Mouse (Mus musculus) cerebellum, postnatal 36 days (tissue): ENCODE measurements around the gene Pcsk6.
"Not testable (repeated sequence)": the region's sequence is repeated elsewhere in the genome, so short reads cannot be mapped to it uniquely, and the experiment has no call there.

Source experiments
- DNase-seq, 2 experiments: peaks; one replicate each; pipeline ENCODE4 v3.0.0; 2021 to 2022; ENCODE audit warnings: mixed read lengths in 2 of 2

Pcsk6 gene

GRCm38 (mm10) chr7:65861591-65862472 lies at the start of gene Pcsk6:
Gene Pcsk6 (plus strand): TSS chr7:65861734.
- no peak for DNase-seq

DNA sequence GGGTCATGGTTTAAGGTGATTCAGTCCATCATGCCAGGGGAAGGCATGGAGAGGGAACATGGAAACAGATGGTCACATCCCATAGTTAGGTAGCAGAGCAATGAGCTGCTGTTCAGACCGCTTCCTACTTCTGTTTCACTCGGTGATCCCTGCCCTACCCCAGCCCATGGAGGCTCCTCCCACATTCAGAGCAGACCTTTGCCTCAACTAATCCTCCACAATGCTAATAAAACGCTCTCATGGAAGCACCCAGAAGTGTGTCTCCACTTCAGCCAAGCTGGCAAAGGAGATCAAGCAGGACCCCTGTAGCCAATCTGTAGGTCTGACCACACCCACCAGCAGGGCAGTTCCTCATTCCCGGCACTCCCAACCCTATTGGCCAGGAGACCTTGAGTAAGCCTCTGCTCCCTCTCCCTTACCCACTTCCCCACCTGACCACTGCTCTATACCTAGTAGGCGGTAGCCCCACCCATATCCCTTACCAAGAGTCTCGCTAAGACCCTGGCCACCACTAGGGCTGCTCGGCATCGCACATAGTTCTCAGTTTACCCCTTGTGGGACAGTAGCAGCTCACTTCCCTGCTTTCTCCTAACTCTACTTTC lies 47.8 kb upstream of the Pcsk6 start:
- no peak for DNase-seq

DNA sequence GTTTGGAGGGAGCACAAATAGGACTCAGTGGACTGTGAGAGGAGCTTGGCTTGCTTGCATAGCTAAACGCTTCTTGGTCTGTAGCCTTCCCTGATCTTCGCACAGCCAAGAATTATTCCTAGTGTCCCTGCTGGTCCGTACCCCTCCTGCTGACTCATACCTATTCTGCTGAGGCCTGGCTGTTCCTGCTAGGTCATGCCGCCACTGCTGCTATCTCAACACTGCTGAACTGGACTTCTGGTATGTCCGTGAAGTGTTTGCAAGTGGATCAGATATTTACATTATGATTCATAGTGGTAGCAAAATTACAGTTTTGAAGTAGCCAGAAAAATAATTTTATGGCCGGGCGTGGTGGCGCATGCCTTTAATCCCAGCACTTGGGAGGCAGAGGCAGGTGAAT lies 44.0 kb upstream of the Pcsk6 start:
- no peak for DNase-seq

- no peak for DNase-seq
Measured at GRCm38 (mm10) chr7:65820391-65820790, 41.1 kb upstream of the Pcsk6 start.

- not testable (repeated sequence) for DNase-seq
Measured at GRCm38 (mm10) chr7:65821901-65822300, 39.6 kb upstream of the Pcsk6 start.

- no peak for DNase-seq
Measured at GRCm38 (mm10) chr7:65822506-65823119, 38.9 kb upstream of the Pcsk6 start.

DNA sequence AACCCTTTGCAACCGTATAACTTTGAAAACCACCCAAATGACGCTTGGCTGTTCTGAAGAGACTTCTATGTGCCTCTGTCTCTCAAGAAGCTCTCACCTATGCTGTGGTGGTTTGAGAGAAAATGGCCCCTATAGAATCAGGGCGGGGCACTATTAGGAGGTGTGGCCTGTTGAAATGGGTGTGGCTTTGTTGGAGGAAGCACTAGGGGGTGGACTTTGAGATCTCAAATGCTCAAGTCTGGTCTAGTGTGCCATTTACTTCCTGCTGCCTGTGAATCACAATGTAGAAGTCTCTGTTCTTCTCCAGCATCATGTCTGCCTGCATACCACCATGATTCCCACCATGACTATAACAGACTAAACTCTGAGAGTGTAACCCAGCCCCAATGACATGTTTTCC lies 21.8 kb upstream of the Pcsk6 start:
- DNase-seq = no peak

GRCm38 (mm10) chr7:65843210-65843609 lies 18.3 kb upstream of the Pcsk6 start:
- DNase-seq = no peak

DNA sequence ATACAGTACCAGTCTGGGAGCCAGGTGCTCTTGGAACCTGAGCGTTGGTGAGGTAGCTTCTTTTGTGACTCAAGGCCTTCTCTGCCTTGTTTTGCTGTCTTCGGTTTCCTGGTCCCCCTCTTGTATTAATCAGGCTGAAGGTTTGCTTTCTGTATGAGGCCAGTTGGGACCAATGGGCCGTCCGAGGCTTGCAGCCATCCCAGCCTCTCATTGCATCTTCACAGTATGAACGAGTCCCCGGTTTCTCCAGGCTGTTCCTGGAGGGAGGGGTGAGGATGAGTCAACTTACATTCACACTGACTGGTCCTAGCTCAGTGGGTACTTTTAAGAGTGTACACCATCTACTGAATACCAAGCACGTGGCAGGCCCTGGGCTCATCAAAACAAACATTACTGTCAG lies 553 bp upstream of the Pcsk6 start:
- no peak for DNase-seq

DNA sequence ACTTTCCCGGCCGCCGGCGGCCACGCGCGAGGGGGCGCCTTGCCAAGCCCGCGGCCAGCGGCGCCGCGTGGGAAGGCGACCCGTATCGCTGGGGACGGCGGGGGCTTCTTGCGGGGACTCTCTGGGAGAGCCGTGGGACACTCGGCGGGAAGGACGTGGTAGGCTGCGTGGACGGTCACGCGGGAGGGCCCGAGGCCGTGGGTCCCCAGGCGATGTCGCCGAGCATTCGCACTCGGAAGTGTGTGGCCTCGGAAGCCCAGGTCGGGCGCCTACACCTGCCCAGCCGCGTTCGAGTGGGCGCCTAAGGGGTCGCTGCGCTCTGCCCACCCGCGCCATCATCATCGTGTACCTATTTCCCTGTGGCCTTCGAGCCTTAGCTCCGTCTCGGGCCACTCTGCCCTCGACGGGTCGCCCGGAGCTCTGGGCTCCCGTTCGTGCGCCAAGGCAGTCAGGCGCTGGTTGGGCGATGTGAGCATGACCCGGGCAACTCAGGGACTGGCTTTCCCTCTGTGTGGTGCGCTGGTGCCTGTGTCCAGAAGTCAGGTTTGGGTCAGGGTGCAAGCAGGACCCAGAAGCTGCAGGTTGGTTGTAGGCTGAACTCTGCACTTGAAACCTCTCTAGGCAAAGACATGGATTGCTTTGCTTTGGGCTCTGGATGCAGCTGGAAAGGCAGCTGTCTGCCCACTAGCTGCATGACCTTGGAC lies 1.1 kb downstream of the Pcsk6 start:
- no peak for DNase-seq

DNA sequence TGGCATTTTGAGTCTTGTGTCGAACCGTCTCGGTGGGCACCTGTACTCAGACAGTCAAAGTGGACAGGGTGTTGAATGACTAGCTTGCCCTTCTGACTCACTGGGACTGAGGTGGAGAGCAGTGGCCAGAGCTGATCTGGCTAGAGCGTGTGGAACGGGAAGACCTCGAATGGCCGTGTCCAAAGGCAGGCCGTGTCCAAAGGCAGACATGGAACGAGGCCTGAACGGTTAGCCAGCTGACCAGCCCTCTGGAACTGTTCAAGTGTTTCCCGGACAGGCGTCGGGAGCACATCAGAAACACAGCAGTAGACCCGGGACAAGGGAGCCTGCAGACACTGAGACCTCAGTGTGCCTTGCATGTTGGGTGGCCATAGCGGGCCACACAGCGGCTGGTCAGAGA lies 7.6 kb downstream of the Pcsk6 start:
- no peak for DNase-seq

- DNase-seq = no peak
Measured at GRCm38 (mm10) chr7:65869794-65870193, 8.3 kb downstream of the Pcsk6 start.

- DNase-seq = no peak
Measured at GRCm38 (mm10) chr7:65870227-65870626, 8.7 kb downstream of the Pcsk6 start.

GRCm38 (mm10) chr7:65870928-65871580 lies 9.5 kb downstream of the Pcsk6 start:
- peak in 1 of 2 experiments; percentile 33 for DNase-seq

DNA sequence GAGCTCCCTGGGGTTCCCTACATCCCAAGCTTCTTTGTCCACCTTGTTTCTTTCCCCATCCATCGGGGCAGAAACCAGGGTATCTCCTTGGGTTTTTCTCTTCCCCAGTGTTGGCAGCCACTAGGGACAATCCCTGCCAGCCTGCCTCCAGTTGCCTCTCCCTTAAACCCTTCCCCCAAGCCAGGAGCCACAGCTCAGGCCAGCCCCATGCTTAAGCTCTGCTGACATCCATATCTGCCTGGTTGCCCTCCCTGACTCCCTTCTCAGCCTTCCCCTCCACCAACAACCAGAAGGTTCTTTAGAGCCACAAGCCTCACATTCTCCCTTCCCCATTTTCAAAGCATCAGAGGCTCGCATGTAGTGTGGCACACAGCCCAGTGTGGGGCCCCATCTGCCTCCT lies 10.3 kb downstream of the Pcsk6 start:
- no peak for DNase-seq

- no peak for DNase-seq
Measured at GRCm38 (mm10) chr7:65873176-65873845, 11.8 kb downstream of the Pcsk6 start.

DNA sequence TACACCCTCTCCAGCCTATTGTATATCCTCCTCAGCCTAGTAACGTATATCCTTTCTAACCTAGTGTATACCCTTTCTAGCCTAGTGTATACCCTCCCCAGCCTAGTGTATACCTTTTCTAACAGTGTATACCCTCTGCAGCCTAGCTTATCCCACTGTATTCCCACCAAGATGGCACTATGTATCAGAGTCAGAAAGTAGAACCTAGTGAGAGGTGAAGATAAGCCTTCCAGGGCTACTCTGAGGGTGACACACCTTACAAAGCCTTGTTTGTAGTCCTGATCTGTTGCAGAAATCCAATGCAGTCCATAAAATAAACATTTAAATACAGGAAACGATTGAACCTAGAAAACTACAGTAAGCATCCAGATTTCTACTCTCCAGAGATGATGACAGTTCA lies 12.4 kb downstream of the Pcsk6 start:
- no peak for DNase-seq

DNA sequence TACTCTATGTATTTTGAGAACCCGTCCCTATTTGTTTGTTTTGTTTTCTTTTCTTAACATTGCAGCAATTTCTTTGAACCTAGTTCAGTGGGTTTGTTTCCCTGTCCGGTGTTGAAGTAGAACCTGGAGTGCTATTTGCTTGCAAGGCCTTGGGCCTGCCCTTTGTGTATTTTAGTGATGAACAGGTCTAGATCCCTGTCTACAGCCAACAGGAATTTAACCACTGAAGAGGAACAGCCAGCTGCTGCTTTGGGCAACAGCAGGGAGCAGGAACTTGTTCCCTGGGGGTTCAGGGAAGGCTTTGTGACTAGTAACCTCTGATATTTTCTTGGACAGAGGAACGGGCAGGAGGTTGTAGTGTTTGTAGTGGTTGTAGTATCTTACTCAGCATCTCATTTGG lies 15.1 kb downstream of the Pcsk6 start:
- no peak for DNase-seq

- no peak for DNase-seq
Measured at GRCm38 (mm10) chr7:65878234-65878633, 16.7 kb downstream of the Pcsk6 start.

GRCm38 (mm10) chr7:65879330-65879729 lies 17.8 kb downstream of the Pcsk6 start:
- DNase-seq = no peak

DNA sequence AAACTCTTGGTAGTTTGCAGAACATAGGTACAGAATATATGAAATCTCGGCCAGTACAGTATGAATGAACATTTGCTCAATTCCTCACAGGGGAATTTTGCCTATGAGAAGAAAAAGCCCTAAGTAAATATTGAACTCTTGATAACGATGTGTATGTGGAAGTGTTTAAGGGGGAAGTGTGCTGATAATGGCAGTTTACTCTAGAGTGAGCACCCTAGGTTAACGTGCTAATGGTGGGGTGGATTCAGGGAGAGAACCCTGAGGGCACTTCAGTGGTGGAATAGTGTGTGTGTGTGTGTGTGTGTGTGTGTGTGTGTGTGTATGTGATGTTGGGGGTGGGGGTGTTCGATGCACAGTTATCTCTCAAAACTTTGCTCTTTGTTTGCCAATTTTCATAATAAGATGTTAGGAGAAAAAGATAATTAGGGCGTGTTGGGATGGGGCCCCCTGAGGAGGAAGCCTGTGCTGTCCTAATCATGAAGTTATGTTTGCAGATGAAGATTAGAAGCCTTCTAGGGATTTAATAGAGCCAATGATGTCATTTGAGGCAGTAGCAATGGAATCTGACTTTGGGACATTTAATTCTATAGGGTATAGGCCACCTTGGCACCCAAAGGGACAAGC lies 19.2 kb downstream of the Pcsk6 start:
- DNase-seq = no peak

DNA sequence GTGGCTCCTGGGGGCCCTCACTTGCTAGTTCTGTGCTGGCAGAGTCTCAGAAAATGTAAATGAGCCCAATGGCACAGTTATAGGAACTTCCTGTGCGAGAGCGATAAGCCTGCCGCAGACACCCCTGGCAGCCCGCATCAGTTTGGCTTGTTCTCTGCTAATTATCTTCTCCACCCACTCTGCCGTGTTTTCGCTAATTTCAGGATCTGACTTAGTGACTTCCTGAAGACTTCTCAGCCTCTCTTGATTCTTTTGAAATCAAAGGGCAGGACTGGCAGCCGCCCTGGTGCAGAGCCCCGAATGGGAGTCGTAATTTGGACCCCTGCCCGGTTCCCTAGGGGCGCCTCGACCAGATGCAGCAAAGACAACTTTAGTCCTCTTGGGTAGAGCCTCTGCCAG lies 19.8 kb downstream of the Pcsk6 start:
- no peak for DNase-seq
